Mouse (Mus musculus): ENCODE results near the gene Csf3. TPM values are rescaled to one million over a fixed set of nuclear protein-coding genes. Genes with fewer than 3 reads are reported as not detected.
"Not testable (repeated sequence)": the region's sequence is repeated elsewhere in the genome, so short reads cannot be mapped to it uniquely, and the experiment has no call there.

Csf3 gene
- total RNA-seq, 2 experiments from 2014 or later = not detected

- DNase-seq = no peak
- intact Hi-C loops (cut with DNase I) = no loop called here
Measured at GRCm38 (mm10) chr11:98695408-98695807, 5.7 kb upstream of the Csf3 start.

DNA sequence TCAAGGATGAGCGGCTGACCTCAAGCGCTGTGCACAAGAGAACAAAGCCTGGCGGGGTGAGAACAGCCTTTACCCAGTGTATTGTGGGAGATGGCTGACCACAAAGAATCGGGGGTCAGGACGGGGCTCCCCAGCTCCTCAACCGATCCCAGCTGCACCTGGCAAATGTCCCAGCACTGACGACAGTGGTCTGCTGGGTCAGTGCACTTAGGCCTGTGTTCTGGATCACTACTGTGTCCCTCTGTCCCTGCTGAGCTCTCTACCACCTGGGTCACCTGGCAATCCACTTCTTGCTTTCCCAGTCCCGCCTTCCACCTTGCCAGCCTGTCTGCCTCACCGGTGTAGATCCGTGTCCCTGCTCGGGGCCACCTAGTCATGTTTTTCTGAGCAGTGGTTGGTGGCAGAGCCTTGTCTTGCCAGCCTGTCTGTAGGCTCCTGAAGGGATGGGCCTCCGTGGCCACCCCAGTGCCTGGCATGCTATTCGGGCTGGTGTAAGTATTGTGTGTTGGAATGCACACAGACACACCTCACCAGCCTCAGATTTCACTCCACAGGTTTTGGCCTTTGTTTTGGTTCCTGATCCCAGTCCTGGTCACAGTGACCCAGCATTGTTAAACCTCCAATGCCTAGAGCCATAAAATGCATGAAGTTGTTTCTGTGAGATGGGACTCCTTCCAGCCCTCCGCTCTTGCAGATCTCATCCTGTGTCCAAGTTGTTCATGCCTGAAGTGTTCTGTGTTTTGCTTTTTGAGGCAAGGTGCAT, 4.4 kb upstream of the Csf3 start:
- intact Hi-C loops (cut with DNase I) = no loop called here
- DNase-seq = no peak

DNA sequence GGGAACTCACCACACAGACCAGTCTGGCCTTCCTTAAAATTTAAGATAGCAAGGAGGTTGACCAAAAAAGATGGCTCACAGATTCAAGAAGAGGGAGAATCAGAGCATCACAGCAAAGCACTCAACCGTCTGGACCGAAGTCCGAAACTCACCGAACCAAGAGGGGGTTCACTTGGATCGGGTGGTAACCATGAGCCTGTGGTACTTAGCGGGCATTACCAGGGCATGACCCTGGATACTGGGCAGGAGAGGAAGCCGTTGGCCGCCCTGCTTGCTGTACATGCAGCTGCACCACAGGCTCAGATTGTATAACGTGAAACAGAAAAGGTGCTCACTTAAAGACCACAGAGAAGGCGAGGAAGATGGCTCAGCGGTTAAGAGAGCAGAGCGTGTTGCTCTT, 3.8 kb upstream of the Csf3 start:
- intact Hi-C loops (cut with DNase I) = no loop called here
- no peak for DNase-seq

DNA sequence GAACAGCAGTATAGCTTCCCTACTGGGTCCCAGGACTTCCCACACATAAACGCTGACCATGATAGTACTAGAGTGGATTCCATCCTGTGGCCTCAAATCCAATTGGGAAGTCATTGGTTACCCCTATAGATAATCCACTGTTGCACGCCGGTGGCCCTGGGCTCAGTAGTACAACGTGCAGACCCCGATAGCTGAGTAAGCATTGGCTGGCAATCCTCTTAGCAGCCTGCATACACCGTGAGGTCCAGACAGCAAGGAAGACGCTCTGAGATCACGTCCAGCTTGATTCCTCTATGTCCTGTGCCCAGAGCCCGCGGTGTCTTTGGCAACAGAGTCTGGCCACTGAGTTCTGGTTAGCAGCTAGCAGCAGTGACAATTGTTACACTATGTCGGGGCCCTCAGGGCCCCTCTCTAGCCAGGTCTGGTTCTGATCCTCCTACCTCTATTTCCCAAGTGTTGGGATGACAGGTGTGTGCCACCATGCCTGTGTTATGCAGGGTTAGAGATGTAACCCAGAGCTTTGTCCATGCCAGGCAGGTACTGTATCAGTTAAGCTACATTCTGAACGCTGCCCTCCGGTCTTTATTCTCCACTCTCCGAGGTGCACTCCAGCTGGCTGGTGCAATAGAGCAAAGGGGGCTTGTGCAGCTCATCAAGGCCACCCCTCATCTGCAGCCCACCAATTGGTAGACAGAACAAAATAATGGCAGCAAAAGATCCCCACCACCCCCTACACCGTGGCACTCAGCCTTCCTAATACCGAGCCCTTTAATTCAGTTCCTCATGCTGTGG, 2.0 kb upstream of the Csf3 start:
- intact Hi-C loops (cut with DNase I) = no loop called here
- DNase-seq = no peak

GRCm38 (mm10) chr11:98699911-98700310, 1.2 kb upstream of the Csf3 start:
- intact Hi-C loops (cut with DNase I) = loop anchor here (5.0 kb wide), 1 partner anchor 87 kb away; no protein-coding TSS in a partner anchor
- peak; percentile 81 for DNase-seq

- DNase-seq = no peak
- intact Hi-C loops (cut with DNase I) = loop anchor here (5.0 kb wide), 1 partner anchor 85 kb away; no protein-coding TSS in a partner anchor
Measured at GRCm38 (mm10) chr11:98702323-98702722, 1.3 kb downstream of the Csf3 start.

DNA sequence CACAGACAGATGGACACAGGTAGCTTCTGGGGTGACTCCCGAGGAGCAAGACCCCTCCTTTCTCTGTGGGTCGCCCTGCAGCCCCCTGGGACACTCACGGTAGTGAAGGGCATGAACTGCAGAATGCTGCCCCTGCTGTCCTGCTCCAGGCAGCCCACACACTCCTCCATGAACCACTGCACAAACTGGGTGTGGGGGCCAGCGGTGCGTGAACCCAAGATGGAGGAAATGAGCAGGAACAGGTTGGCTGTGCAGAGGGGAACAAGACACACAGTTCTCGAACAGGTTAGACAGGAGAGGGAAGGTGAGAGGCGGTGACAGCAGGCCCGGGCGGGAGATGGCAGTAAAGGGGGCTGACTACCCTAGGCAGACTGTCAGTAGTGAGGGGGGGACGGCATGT, 4.0 kb downstream of the Csf3 start:
- DNase-seq = no peak
- intact Hi-C loops (cut with DNase I) = no loop called here

DNA sequence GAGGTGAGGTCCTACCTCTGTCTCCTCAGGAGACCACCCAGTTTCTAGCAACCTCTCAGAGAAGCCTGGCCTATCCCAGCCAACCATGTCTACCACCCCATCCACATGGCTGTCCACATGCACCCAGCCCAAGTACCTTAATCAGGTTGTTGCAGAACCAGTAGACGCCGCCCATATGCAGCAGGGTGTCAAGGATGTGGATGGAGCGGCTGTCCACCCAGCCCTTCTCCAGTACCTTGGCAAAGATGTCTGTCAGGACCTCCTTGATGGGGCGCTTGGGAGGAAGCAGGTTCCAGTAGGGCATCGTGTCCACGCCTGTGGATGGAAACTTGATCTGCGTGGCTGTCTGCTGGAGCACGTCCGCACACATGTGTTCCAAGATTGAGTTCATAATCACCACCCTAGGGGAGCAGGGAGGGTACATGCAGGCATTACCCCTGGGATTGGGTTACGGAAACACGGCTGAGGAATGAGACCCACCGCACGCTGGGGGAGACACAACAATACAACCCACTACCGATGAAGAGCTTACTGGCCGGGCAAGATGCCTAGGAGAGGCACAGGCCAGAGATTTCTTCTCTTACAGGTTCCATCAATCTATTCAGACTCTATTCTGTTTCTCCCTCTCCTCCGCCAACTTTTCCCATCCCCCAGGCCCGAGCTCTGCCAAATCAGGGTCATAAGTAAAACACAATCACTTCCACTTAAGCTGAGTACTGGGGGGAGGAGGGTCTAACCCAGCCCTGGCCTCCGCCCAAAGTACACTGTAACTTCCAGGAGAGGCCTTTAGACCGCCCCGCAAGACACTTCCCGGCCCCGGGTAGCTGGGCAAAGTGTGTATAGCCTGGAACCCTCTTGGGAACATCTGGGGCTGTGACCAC, 6.6 kb downstream of the Csf3 start:
- peak; percentile 42 for DNase-seq
- intact Hi-C loops (cut with DNase I) = no loop called here

GRCm38 (mm10) chr11:98708282-98708956, 7.4 kb downstream of the Csf3 start:
- intact Hi-C loops (cut with DNase I) = no loop called here
- DNase-seq = no peak

DNA sequence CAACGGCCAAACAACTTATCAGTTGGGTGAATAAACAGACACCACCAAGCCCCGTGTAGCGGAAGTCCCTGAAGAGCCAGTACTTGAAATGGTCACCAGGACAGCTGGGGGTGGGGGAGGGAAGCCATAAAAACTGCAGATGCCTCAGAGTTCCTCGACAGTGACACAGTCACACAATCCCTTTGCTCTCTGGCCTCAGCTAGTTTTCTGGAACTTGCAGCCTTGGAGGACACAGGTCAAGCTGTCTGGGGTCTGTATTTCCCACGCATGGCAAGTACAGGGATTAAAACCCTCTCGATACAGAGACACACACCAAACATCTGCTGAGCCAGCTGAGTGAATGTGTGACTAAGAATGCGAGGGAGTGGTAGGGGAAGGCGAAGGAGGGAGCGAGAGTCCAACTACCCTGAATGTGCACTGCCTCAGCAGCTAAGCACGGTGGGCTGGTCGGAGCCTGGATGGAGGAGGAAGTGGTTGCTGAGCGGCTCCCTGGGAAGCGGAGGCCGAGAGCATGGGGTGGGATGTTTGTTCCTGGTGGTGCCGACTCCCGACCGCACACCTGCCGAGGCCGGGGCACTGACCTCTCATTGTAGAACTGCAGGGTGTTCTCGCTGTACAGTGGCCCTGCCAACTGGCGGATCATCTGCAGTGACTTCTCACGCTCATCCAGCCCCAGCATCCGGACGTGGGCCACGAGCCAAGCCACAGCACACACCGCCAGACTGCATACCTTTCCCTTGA, 8.1 kb downstream of the Csf3 start:
- intact Hi-C loops (cut with DNase I) = no loop called here

DNA sequence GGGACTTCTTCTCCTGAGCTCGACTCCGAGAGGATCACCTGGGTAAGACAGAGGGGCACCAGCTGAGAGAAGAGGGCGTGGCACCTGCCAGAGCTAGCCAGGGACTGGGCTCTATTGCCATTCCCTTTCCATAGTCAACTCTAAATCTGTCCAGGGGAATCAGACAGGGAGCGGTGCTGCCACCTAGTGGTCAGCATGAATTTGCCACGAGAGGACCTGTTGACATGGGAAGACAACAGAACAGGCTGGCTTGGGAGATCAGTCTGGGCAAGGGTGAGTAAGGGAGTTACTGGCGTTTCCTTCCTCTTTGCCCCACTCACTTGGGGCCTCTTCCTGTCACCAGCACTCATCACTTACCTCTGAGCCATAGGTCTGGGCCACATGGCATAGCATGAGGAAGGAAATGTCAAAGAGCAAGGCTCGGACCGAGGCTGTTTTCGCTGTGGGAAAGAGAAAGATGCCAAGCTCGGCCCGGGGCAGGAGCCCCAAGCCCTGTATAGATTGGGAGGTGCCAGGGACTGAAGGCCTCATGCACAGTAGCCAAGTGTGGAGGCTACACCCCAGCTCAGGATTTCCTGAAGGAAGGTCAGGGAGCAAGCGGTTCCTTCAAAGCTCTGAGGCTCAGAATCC, 9.5 kb downstream of the Csf3 start:
- intact Hi-C loops (cut with DNase I) = no loop called here
- peak; percentile 85 for DNase-seq

More for the DNA sequence above, 8.1 kb downstream of the Csf3 start:
- DNase-seq = peak; percentile 32

GRCm38 (mm10) chr11:98711046-98711434, 10.0 kb downstream of the Csf3 start:
- intact Hi-C loops (cut with DNase I) = no loop called here
- no peak for DNase-seq

DNA sequence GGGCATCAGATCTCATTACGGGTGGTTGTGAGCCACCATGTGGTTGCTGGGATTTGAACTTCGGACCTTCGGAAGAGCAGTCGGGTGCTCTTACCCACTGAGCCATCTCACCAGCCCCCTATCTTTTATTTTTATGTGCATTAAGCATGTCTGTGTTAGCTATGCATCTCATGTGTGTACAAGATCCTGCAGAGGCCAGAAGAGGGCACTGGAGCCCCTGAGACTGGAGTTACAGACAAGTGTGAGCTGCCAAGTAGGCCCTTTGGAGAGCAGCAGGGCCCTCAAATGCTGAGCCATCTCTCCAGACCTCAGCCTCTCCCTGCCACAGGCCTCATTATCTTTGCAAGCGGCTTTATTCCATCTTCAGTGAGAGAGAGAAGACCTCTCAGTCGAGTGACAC, 10.9 kb downstream of the Csf3 start:
- intact Hi-C loops (cut with DNase I) = not testable (repeated sequence)
- DNase-seq = peak; percentile 61

DNA sequence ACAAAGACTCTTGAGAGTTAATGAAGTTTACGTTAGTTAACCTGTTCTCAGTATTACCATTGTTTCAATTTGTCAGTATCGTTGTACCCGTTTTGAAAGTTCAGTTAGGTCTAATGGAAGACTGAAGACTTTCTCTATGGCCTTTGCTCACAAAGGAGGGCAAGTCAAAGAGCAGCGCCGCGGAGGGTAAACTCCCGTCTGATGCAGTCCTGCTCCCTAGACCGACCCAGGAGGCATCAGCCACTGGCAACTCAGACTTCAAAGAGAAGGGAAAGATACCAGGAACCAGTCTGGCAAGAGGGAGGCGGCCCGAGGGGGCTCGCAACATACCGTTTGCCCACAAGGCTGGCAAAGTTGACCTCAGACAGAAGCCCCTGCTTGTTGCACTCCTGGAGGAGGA, 12.6 kb downstream of the Csf3 start:
- intact Hi-C loops (cut with DNase I) = no loop called here
- DNase-seq = no peak

GRCm38 (mm10) chr11:98715946-98716345, 14.9 kb downstream of the Csf3 start:
- DNase-seq = no peak
- intact Hi-C loops (cut with DNase I) = loop anchor here (2.0 kb wide), 1 partner anchor 71 kb away; no protein-coding TSS in a partner anchor

DNA sequence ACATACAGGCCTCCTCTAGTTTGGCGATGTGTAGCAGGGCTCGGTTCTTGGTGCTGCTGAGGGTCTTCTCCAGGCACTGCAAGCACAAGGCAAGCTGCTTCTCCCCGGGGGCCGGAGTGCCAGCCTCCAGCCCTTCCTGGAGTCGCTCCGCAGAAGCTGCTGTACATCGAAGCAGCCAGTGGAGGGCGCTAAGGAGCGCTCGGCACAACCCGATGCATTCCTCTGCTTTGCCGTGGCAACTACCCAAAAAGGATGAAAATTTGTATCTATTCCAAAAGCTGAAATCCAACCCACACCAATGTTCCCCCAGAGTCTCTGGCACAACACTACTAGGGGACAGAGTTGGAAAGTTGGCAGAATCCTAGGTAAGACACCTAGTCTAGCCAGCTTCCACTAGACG, 16.8 kb downstream of the Csf3 start:
- peak; percentile 84 for DNase-seq
- intact Hi-C loops (cut with DNase I) = loop anchor here (2.0 kb wide), 1 partner anchor 69 kb away; no protein-coding TSS in a partner anchor

GRCm38 (mm10) chr11:98720756-98721155, 19.7 kb downstream of the Csf3 start:
- DNase-seq = no peak
- intact Hi-C loops (cut with DNase I) = no loop called here

GRCm38 (mm10) chr11:98721458-98722226, 20.6 kb downstream of the Csf3 start:
- peak; percentile 48 for DNase-seq

More at GRCm38 (mm10) chr11:98721458-98722226, 20.6 kb downstream of the Csf3 start:
- intact Hi-C loops (cut with DNase I) = no loop called here

Measured in left cerebral cortex, postnatal 4 days (tissue).